Mouse (Mus musculus) gastrocnemius, adult 18-20 months (tissue): ENCODE data around the gene Rnf185. TPM values are rescaled to one million over a fixed set of nuclear protein-coding genes. Genes with fewer than 3 reads are reported as not detected.

Experiments
- DNase-seq: peaks from one replicate; pipeline ENCODE4 v3.0.0; 2021; ENCODE audit warnings: low spot score
- total RNA-seq, 2 experiments: library from RNA; stranded (reverse); gene quantifications; 2 replicates each; pipeline ENCODE4 v1.2.3; 2021

Rnf185 gene
- total RNA-seq, 2 experiments from 2014 or later = 14.4 to 19.0 TPM

DNA sequence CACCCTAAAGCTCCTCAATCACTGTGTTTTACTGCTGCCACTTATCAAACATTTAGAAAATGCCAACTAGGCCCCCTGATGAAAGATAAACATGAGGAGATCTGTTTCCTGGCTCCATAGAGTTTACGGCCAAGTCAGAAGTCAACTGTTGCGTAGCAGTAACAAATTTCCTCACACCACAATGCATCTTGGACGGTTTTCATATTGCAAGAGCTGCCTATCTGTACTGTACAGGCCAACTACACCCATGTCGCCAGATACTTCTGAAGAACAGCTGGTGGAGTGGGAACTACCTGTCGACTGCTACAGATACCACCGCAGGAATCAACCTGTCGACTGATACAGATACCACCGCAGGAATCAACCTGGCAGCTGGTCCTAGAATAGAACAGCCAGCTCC, 7.3 kb downstream of the Rnf185 start:
- DNase-seq = no peak

DNA sequence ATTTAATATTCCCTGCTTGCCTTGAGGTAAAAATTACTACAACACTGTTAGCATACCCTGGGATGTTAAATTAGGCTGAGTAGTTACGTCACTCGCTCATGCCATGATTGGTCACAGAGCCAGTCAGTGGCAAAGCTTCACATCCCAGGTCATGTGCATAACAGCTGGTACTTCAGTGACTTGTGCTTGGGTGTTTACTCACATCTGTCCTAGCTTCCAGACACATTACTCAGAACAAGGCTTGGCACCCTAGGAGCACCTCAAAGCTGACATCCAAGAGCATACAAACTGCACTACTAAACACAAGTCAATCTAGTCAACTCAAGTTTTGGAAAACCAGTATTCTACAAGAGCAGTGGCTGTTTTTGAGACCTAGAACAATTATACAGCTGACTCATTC, 9.1 kb downstream of the Rnf185 start:
- DNase-seq = no peak

DNA sequence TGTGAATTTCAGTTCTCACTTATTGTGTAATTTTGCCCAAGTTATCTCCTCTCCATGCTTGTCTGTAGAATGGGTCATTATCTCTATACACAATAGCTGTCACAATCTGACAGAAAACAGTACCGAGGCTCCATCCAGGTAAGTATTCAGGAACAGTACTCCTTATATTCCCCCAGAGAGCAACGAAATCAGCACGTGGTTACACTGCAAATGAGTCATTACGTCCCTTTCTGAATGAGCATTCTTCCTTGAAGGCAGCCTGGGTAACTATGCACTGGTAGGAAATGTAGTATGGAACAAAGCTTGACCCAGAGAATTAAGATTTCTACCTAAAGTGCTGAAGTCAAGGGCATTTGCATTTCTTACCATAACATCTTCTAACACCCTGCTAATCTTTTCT, 9.5 kb downstream of the Rnf185 start:
- no peak for DNase-seq

DNA sequence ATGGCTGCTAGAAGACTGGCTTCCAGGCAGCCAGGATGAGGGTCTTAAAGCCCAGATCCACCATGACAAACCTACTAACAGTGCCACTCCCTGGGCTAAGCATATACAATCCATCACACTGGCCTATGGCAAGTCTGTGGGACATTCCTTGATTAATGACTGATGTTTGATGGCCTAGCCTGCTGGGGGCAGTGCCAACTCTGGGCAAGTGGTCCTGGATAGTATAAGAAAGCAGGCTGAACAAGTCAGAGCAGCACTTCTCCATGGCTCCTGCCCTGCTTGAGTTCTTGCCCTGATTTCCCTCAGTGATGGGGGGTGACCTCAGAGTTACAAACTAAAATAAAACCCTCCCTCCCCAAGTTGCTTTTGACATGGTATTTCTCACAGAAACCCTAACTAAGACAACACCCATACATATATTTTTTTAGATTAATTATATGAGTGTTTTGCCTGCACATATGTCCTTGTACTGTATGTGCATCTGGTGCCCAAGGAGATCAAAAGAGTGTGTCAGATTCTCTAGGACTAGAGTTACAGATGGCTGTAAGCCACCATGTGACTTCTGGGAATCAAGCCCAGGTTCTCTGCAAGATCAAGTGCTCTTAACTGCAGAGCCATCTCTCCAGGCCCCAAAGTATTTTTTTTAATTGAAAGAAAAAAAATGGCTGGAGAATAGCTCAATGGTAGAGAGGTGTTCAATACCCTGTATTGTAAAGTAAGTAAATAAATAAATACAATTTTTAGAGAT, 10.3 kb downstream of the Rnf185 start:
- peak; percentile 66 for DNase-seq

DNA sequence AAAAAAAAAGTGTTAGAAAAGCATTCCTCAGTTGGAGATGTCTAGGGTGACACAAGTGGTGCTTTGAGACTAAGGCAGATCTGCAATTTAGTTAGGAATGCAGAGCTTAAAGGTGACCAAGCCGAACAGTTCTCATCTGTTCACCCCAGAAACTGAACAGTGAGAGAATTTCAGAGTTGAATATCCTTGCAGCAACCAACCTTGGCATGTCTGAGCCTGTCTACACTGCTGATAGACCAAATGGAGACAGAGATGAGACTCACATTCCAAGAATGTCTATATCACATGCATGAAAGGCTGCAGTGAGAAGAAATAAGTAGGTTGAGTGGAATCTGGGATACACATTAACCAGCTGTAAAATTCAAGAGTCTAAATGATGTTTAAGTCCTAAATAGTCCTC, 14.5 kb downstream of the Rnf185 start:
- no peak for DNase-seq

DNA sequence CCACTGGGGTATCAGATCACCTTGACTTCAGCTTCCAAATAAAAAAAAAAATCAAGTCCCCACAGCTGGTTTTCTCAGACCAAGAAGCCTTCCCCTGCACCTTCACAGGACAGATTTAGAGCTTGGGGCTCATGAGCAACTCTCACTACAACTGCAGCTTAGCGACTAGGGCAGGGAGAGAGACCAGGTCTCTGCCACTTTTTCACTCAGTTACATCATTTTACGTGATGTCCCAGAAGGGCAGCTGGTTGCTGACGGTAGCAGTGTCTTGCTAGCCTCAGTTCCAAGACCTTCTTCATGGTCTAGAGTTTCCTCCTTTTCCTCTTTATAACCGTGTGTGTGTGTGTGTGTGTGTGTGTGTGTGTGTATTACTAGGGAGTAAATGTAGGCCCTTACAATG, 18.4 kb downstream of the Rnf185 start:
- peak; percentile 14 for DNase-seq

DNA sequence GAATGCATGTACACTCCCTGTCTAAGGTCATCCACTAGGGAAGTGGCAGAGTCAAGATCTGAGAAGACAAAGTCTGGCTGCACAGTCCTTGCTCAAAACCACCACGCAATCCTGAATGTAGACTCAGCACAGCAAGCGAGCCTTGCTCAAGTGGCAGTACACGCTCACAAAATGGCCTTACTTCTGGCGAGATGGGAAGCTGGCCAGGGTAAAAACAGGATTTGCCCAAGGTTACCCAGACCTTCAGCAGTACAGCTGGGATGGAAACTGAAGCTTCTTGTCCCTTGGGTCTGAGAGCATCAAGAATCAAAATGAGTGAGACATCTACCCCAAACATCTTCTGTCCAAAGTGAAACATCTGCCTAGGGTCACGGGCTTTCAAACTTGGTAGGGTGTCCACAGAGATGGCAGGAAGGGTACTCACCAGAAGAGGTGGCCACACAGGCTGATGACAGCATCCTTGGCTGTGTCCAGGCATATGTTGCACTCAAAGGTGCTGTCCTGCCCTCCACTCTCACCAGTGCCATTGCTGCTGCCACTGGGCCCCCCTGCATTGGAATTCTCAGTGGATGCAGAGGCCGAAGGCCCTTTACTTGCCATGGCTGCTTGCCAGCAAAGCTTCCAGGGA, 20.1 kb downstream of the Rnf185 start:
- DNase-seq = no peak

DNA sequence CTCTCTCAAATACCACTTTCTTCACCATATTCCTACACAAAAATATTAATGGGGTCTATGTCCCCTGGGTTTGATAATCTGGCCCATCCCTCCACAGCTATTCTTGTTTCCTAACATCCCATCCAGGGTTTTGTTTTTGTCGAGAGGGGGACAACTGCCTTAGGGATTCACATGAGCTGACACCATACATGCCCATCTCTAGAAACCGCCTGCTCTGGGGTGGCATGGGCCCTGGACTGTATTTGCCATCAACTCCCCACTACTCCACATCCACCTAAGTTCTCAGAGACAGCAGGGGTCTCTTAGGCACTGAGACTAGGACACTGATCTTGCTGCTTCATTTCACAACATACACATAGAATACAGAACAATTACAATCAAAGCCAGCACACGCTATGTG, 20.6 kb downstream of the Rnf185 start:
- DNase-seq = no peak

DNA sequence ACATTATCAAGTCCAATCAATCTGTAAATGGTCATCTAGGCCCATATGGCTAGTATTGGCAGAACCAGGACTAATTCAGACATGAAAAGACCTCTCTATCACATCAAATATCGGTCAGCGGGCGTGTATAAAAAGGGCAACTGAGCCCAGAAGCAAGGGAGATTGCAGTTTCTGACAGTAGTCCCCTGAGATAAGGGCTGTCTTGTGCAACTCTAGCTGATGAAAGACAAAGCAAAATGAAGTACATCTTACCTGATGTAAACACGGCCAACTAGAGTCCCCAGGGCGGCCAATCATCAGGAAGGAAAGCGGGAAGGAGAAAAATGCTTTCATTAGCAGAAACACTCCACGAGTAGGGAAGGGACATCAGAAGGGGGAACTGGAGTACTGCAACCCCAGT, 23.5 kb downstream of the Rnf185 start:
- DNase-seq = no peak

DNA sequence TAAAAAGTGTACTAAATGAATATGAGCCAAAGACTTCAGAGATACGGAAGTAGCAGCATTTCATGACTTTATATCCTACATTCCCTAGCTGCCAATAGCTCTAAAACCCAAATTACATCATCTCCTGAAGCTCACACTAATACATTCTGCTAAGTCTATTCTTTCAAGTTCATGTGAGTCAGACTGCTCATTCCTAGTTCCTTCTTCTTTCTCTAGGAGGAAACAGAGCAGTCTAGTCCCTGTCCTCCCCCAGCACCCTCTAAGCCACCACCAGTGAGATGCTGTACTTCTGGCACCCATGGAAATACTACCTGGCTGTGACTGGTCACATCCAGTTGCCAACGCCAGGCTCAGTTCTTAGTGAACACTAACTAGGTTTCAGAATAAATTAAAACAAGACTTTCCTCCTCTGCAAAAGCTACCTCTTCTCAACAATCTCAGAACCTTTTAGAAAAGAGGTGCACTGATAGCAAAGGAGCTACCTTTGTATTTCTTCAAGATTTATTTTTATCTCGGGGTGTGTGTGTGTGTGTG, 24.4 kb downstream of the Rnf185 start:
- no peak for DNase-seq

DNA sequence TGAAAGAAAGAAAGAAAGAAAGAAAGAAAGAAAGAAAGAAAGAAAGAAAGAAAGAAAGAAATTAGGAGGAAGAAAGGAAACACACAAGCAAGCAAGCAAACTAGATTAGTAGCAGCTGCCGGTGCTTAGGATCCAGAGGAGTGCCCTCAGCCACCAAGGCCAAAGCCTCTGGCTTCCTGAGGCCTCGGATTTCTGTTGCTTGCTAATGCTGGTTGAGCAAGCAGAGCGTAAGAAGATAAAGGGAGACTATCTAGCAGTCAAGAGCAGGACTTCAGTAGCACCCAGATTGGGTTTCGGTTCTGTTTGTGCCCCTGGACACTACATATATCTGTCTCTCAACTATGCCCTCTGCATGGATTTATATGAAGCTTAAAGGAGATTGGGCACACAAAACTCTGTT, 29.9 kb downstream of the Rnf185 start:
- DNase-seq = no peak

DNA sequence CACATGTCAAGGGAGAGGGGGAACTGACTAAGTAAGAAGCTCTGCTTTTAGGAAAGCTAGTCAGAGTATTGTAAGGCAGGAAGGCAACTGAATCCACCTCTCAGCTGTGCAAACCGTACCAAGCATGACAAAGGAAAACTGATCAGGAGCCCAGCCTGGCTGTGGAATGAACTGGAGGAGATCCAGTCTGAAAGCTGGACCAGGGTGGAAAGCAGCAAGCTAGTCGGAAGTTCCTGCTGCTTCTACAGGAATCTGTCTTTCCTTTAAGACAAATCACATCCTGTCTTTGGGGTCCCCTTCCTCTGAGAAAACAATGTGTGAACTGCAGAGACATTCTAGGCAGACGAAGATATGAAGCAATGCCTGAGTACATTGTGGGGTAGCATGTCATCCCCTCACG, 33.4 kb downstream of the Rnf185 start:
- DNase-seq = no peak

DNA sequence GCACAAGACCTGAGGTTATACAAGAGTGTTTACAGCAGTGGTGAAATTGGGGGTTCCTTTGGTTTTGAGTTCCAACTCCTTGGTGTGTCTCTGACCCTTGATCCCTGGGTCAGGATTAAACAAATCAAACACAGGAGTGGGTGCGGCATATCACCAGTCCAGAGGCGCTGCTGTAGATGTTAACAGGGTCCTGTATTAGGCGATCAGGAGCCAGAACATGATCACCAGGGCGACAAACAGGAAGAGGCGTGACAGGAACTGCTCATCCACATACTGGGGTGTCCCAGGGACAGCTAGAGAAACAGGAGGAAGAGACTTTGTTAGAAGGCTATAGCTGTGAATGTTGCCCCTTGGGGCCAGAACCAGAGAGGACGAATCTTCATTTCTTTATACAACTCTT, 34.4 kb downstream of the Rnf185 start:
- no peak for DNase-seq

DNA sequence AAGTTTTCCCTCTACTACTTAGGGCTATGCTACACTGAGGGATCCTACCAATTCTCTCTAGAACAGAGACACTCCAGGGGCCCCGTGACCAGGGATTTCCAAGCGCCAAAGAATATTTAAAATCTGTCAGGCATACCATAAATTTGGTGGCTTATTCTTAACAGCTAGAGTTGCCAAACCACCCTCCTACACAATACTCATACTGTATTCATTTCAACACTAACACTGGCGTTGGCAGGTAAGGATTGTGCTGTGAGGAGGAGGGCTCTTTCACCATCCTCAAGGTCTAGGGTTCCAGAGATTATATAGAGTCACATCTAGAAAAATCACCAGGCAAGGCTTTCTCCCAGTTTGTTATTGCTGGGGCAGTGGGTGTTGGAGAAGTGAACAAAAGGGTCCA, 35.8 kb downstream of the Rnf185 start:
- DNase-seq = no peak

DNA sequence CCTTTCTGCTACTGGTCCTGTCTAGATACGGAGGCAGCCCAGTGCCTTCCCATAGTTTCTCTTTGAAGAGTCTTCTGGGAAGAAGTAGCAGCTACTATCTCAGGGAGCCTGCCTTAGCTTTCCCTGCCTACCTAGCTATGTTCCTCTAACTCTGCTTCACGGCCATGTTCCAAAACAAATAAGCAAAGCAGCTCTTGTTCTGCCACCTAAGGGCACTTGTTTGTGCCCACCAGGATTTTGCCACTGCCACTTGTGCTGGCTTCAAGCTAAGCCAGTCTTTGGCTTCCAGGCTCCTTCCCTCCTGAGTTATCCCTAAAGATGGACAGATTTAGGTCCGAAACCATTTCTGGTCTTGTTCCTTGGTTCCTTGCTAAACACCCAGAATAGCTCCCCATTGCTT, 40.1 kb downstream of the Rnf185 start:
- no peak for DNase-seq

DNA sequence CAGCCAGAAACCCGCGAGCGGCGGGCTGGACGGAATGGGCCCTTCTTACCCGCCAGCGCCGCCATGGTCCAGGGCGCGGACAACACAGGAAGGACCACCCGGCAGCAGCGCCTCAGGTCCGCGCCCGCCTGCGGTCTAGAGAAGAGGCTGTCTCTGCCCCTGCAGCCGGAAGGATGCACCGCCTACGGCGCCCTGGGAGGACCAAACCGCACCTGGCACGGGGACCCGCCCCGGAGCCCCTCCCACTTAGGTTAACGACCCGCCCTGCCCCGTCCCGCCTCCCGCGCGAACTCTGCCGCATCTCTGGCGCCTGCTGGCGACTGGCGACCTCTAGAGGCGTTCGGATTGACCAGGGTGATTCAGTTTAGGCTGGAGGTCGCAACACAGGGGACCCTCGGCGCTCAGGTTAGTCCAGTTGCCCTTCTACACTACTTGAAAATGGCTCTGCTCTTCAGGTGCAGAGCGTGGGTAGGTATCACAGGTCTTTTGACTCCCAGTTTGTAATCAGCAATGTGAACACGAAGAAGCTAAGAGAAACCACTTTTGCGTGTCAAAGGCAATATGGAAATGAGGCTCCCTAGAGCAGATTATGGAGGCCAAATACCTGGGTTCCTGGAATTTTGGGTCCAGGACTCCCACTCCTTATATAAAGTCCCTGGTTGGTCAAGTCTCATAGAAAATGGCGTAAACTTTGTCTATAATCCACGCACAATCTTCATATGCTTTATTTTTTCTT, 43.0 kb downstream of the Rnf185 start, which contains the start of gene Limk2:
TSS of gene Limk2 (minus strand) at position 193 of the 736 bp plus-strand sequence.
- DNase-seq = peak; percentile 92

DNA sequence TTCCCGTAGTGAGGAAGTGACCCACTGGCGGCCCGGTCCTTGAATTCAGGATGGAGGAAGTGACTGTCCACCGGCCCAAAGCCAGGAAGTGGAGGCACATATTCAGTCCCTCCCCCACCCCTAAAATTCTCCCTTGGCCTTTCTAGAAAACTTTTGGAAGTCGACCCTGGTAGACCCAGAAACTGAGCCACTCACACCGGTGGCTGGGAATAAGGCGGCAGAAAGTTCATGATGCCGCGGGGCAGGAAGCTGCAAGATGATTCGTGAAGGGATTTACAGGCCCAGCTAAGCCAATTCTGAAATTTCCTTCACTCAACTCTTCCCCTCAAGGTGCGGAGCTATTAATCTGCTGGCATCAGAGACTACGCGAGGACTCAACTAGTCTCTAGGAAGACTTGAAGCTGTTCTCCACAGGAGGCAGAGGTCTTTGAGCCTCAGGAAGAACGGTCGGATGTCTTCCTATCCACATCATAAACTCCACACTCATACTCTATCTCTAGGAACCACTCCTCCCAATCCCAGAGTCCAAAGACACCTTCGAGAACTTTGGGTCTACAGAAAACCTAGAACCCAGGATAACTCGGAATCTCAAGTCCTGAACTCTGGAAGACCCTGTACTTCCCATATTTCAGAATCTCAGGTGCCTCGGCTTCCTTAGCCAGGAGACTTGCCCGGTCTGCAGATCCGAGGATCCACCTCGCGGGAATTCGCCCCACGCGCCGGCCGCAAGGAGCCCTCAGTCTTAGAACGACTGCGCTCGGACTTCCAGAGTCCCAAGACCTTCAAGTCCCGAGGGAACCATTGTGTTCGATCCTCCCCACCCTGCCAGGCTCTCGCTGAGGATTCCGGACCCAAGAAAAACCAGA, 43.8 kb downstream of the Rnf185 start:
- no peak for DNase-seq

DNA sequence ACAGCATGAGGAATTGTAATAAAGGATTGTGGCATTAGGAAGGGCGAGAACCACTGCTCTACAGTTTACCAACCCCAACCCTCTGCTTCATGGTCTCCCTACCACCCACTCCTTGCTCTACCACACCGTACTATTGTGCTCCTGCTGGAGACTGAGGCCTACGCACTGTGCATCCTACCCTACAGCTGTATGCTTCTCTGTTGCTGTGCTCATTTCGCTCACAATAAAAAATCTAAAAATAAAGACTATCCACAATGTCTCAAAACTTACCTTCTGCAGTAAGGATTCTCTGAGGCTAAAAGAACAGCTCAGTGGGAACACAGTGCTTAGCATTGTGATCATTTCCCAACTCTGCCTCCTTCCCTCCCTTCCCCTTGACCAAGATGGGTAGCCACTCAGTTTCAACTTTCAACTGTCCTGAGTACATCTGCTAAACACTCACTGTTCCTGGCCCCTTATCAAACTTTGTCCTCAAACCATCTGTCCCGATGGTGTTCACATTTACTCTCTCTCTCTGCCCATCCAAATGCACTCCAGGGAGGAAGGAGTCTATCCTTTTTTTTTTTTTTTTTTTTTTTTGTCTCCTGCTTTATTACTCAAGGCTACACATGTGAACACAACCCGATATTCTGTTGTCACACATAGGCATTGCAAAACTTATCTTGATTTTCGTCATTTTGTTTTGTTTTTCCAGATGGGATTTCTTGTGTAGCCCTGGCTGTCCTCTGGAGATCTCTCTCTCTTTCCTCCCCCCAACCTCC, 47.7 kb downstream of the Rnf185 start:
- DNase-seq = peak; percentile 9

DNA sequence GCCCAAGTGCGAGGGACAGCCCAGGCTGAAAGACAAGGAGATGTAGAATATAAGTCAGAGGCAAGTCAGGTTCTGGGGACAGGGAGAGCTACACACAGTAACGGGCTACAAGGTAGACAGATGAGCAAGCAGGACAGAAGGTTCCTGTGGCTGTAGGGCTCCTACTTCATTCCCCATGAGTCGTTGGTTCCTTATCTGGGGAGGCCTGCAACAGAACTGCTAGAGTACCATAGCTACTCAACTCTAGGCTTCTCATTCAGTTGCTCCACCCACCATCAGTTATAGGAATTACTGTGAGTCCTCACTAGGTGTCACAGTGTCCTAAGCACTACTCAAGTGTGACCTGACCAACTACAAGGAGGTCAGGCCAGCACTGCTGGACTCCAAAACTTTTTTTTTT, 49.1 kb downstream of the Rnf185 start:
- no peak for DNase-seq

DNA sequence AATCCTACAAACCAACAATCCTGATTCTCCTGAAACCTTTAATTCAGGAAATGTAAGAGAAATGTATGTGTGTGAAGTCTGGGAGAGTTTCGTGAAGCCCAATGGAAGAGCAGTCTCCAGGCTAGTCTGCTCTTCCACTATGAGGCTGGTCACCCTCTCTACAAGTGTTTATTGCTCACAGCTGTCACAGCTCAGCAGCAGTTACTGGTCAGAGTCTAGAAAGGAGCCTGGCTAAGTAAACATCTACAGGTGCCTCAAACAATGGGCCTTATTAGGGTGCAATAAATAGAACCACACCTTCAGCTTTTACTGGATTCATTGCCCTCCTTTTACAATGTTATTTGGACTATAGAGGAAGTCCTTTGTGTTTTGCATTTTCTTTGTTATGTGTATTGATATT, 53.8 kb downstream of the Rnf185 start:
- no peak for DNase-seq

DNA sequence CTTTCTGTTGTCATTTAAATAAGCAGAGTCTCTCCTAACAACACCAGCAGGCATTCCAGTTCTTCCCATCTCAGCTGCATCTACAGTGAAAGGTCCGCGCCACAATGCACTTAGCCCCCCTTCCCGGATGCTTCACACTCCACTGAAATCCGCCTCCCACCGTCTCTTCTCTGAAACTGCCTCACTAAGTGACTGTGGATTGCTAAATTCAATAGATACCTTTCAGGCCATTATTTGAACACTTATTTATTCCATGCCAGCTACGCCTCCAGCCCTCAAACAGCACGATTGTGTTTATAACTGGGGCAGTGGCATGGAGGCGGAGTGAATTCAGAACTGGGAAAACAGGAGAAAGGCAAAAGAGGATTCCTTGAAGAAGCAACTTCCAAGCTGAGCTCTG, 55.6 kb downstream of the Rnf185 start:
- no peak for DNase-seq
